Mouse (Mus musculus) intestine, embryonic 15.5 days (tissue): ENCODE measurements around the gene Cfap126. TPM values are rescaled to one million over a fixed set of nuclear protein-coding genes. Genes with fewer than 3 reads are reported as not detected.
"Not testable (repeated sequence)": the region's sequence is repeated elsewhere in the genome, so short reads cannot be mapped to it uniquely, and the experiment has no call there.

Experiments
- ATAC-seq: fragments of 200-750 bp; cut with Nextera tagmentation; 2 replicates; pipeline ENCODE4 v1.8.0; 2017; ENCODE audit warnings: moderate TSS enrichment, moderate library complexity
- H3K27ac ChIP-seq: fragments of 300-500 bp; sonication (generic); 2 replicates; pipeline ENCODE4 v1.5.1; 2015; ENCODE audit warnings: mild to moderate bottlenecking, inconsistent platforms
- H3K27me3 ChIP-seq: fragments of 300-500 bp; sonication (generic); replicated peaks from 2 replicates; pipeline ENCODE4 v1.6.1; 2015; ENCODE audit warnings: inconsistent platforms
- H3K36me3 ChIP-seq: fragments of 300-500 bp; sonication (generic); 2 replicates; pipeline ENCODE4 v1.6.1; 2015; ENCODE audit warnings: inconsistent platforms
- H3K4me1 ChIP-seq: fragments of 300-500 bp; sonication (generic); replicated peaks from 2 replicates; pipeline ENCODE4 v1.6.1; 2015; ENCODE audit warnings: inconsistent platforms
- H3K4me2 ChIP-seq: fragments of 300-500 bp; sonication (generic); replicated peaks from 2 replicates; pipeline ENCODE4 v1.6.1; 2015; ENCODE audit warnings: mild to moderate bottlenecking, inconsistent platforms
- H3K4me3 ChIP-seq: fragments of 300-500 bp; sonication (generic); replicated peaks from 2 replicates; pipeline ENCODE4 v1.5.1; 2015; ENCODE audit warnings: inconsistent platforms
- H3K9ac ChIP-seq: fragments of 300-500 bp; sonication (generic); 2 replicates; pipeline ENCODE4 v1.6.1; 2015; ENCODE audit warnings: inconsistent platforms
- H3K9me3 ChIP-seq: fragments of 300-500 bp; sonication (generic); 2 replicates; pipeline ENCODE4 v1.6.1; 2016; ENCODE audit warnings: inconsistent platforms
- WGBS: fragments of 180-500 bp; shearing (Covaris S2); methylation state at CpG from one replicate; pipeline ENCODE4 v1.1.7; 2015; 5-methylcytosine and 5-hydroxymethylcytosine counted together
- polyA plus RNA-seq: library from polyadenylated mRNA; unstranded; fragments of >200 nt; fragmentation: Nextera tagmentation; extraction: Ambion mirVana; gene quantifications from 2 replicates; pipeline ENCODE4 v1.2.1, GENCODE M21; 2015

The Cfap126 gene
- polyA plus RNA-seq, 1 experiment from 2014 or later, result 1.8 TPM

- H3K4me2 ChIP-seq, result peak overlapping the region; percentile 51
- not testable (repeated sequence) for H3K27ac ChIP-seq, H3K4me1 ChIP-seq, H3K9me3 ChIP-seq, H3K36me3 ChIP-seq, H3K9ac ChIP-seq
- peak overlapping the region; percentile 20; the same call in 1 of the 2 replicates for H3K4me3 ChIP-seq
- WGBS, result 1% methylated on average over 19 of the region's 27 CpGs
- peaks cover 18% of the 10 kb centered on the region for H3K27me3 ChIP-seq
- peak; percentile 18 for ATAC-seq
Measured at GRCm38 (mm10) chr1:171077955-171078354, 35.8 kb upstream of the Cfap126 start.

- H3K27me3 ChIP-seq, result peaks cover 18% of the 10 kb centered on the region
- not testable (repeated sequence) for H3K4me1 ChIP-seq, H3K27ac ChIP-seq, H3K9me3 ChIP-seq, H3K9ac ChIP-seq, ATAC-seq, H3K4me3 ChIP-seq, H3K36me3 ChIP-seq
- H3K4me2 ChIP-seq, result peak overlapping the region; percentile 51
- 24% methylated on average over 12 of the region's 12 CpGs for WGBS
Measured at GRCm38 (mm10) chr1:171078419-171078818, 35.3 kb upstream of the Cfap126 start.

- H3K4me1 ChIP-seq, H3K36me3 ChIP-seq, H3K9ac ChIP-seq, H3K9me3 ChIP-seq, H3K27ac ChIP-seq, H3K4me2 ChIP-seq, H3K4me3 ChIP-seq: not testable (repeated sequence)
- H3K27me3 ChIP-seq, result peaks cover 12% of the 10 kb centered on the region
- ATAC-seq, result peak; percentile 75
- WGBS, result 0% methylated on average over 1 of the region's 35 CpGs
Measured at GRCm38 (mm10) chr1:171079345-171079744, 34.4 kb upstream of the Cfap126 start.

- WGBS, result no CpG with 5 or more reads among the region's 43 CpGs
- H3K4me3 ChIP-seq, result not testable (repeated sequence)
Measured at GRCm38 (mm10) chr1:171079825-171080224, 33.9 kb upstream of the Cfap126 start.

GRCm38 (mm10) chr1:171081512-171082231 is 32.0 kb upstream of the Cfap126 start:
- H3K9me3 ChIP-seq, H3K4me1 ChIP-seq, H3K27ac ChIP-seq, H3K36me3 ChIP-seq, H3K9ac ChIP-seq, H3K4me3 ChIP-seq, H3K4me2 ChIP-seq: not testable (repeated sequence)
- peak; percentile 39 for ATAC-seq
- peaks cover 18% of the 10 kb centered on the region for H3K27me3 ChIP-seq
- 37% methylated on average over 11 of the region's 17 CpGs for WGBS

More at GRCm38 (mm10) chr1:171079825-171080224, 33.9 kb upstream of the Cfap126 start:
- not testable (repeated sequence) for H3K9me3 ChIP-seq, H3K9ac ChIP-seq, H3K36me3 ChIP-seq, H3K4me2 ChIP-seq, H3K27ac ChIP-seq, H3K4me1 ChIP-seq
- H3K27me3 ChIP-seq, result peaks cover 11% of the 10 kb centered on the region
- ATAC-seq, result peak; percentile 69

GRCm38 (mm10) chr1:171085718-171086117 is 28.0 kb upstream of the Cfap126 start:
- Histone ChIP-seq H3K36me3 (no peaks in the 10 kb centered on the region), H3K4me3 (peak overlapping the region; percentile 45), H3K4me2 (peak overlapping the region; percentile 80), H3K27ac (no peak overlapping the region), H3K27me3 (peaks cover 14% of the 10 kb centered on the region), H3K9ac (no peak overlapping the region), H3K9me3 (no peaks in the 10 kb centered on the region), H3K4me1 (no peaks in the 10 kb centered on the region)
- no peak for ATAC-seq
- under 1% methylated on average over 26 of the region's 26 CpGs for WGBS

GRCm38 (mm10) chr1:171088237-171088869 is 25.4 kb upstream of the Cfap126 start:
- H3K9me3 ChIP-seq, H3K4me3 ChIP-seq, H3K4me1 ChIP-seq, H3K36me3 ChIP-seq, H3K27me3 ChIP-seq, ATAC-seq, H3K27ac ChIP-seq, H3K9ac ChIP-seq: not testable (repeated sequence)
- WGBS, result 3% methylated on average over 10 of the region's 10 CpGs
- H3K4me2 ChIP-seq, result peak overlapping the region; percentile 43

GRCm38 (mm10) chr1:171089891-171090290 is 23.8 kb upstream of the Cfap126 start:
- Histone ChIP-seq H3K4me1 (no peaks in the 10 kb centered on the region), H3K9ac (no peak overlapping the region), H3K9me3 (no peaks in the 10 kb centered on the region), H3K4me3 (no peak overlapping the region), H3K27ac (no peak overlapping the region), H3K27me3 (peaks cover 7% of the 10 kb centered on the region), H3K4me2 (no peak overlapping the region), H3K36me3 (no peaks in the 10 kb centered on the region)
- 91% methylated on average over 1 of the region's 1 CpGs for WGBS
- ATAC-seq, result no peak

GRCm38 (mm10) chr1:171090761-171091160 is 23.0 kb upstream of the Cfap126 start:
- no peak for ATAC-seq
- Histone ChIP-seq H3K9ac (no peak overlapping the region), H3K4me3 (no peak overlapping the region), H3K9me3 (no peaks in the 10 kb centered on the region), H3K4me2 (no peak overlapping the region), H3K4me1 (no peaks in the 10 kb centered on the region), H3K27ac (no peak overlapping the region), H3K36me3 (no peaks in the 10 kb centered on the region), H3K27me3 (peaks cover 5% of the 10 kb centered on the region)
- 53% methylated on average over 2 of the region's 2 CpGs for WGBS

GRCm38 (mm10) chr1:171094424-171094823 is 19.3 kb upstream of the Cfap126 start:
- H3K9me3 ChIP-seq, result no peaks in the 10 kb centered on the region

GRCm38 (mm10) chr1:171096110-171096964 is 17.4 kb upstream of the Cfap126 start:
- WGBS, result 22% methylated on average over 10 of the region's 10 CpGs
- no peaks in the 10 kb centered on the region for H3K9me3 ChIP-seq
- no peak overlapping the region for H3K27ac ChIP-seq
- H3K4me2 ChIP-seq, result peak overlapping the region; percentile 33; the same call in 1 of the 2 replicates
- H3K4me3 ChIP-seq, result no peak overlapping the region
- ATAC-seq, result peak; percentile 80
- H3K4me1 ChIP-seq, result peaks cover 6% of the 10 kb centered on the region; the same call in 1 of the 2 replicates
- H3K27me3 ChIP-seq, result no peaks in the 10 kb centered on the region
- H3K9ac ChIP-seq, result no peak overlapping the region
- no peaks in the 10 kb centered on the region for H3K36me3 ChIP-seq

More at GRCm38 (mm10) chr1:171094424-171094823, 19.3 kb upstream of the Cfap126 start:
- WGBS, result 60% methylated on average over 4 of the region's 4 CpGs
- no peaks in the 10 kb centered on the region for H3K36me3 ChIP-seq
- H3K4me3 ChIP-seq, result no peak overlapping the region
- no peaks in the 10 kb centered on the region for H3K27me3 ChIP-seq
- no peak overlapping the region for H3K9ac ChIP-seq
- H3K4me2 ChIP-seq, result no peak overlapping the region
- no peak overlapping the region for H3K27ac ChIP-seq
- ATAC-seq, result no peak
- H3K4me1 ChIP-seq, result peaks cover 4% of the 10 kb centered on the region; the same call in 1 of the 2 replicates

- Histone ChIP-seq H3K36me3 (no peaks in the 10 kb centered on the region), H3K4me2 (no peak overlapping the region), H3K27me3 (no peaks in the 10 kb centered on the region), H3K9me3 (no peaks in the 10 kb centered on the region), H3K4me1 (peaks cover 6% of the 10 kb centered on the region; the same call in 1 of the 2 replicates), H3K4me3 (no peak overlapping the region), H3K27ac (no peak overlapping the region), H3K9ac (no peak overlapping the region)
- ATAC-seq, result no peak
Measured at GRCm38 (mm10) chr1:171097136-171097535, 16.6 kb upstream of the Cfap126 start.
